Mouse (Mus musculus): ENCODE measurements at regions not wholly inside any gene's neighbourhood (a gene's known extent, or its start where the extent isn't known, plus 50 kb on each side); places are given as distances from the start of the nearest gene placed in this dataset.
A peak's percentile ranks its signal among the peaks of the same experiment; 100 is the strongest.

DNA sequence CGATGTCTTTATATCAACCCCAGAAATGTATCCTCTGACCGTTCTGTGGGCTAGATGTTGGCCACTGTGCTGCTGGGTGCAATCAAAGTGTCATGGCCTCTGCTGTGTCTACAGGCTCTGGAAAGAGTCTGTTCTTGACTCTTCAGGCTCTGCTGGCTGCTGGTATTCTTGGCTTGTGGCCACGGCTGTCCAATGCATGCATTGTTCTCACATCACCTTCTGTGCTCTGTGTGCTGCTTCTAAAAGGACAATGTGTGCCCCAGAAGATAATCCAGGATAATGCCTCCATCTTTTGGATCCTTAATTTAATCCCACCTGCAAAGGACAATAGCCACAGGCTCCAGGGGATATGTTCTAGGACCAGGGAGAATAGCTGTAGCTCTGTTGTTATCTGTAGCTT is 77.5 kb upstream of the Dapl1 start:
- DNase-seq (ENCODE audit: low spot score in 2 of 2): no peak

GRCm38 (mm10) chr2:59407512-59407988 is 76.9 kb upstream of the Dapl1 start:
- peak in 1 of 2 experiments; percentile 57 for DNase-seq (ENCODE audit: low spot score in 2 of 2)

DNA sequence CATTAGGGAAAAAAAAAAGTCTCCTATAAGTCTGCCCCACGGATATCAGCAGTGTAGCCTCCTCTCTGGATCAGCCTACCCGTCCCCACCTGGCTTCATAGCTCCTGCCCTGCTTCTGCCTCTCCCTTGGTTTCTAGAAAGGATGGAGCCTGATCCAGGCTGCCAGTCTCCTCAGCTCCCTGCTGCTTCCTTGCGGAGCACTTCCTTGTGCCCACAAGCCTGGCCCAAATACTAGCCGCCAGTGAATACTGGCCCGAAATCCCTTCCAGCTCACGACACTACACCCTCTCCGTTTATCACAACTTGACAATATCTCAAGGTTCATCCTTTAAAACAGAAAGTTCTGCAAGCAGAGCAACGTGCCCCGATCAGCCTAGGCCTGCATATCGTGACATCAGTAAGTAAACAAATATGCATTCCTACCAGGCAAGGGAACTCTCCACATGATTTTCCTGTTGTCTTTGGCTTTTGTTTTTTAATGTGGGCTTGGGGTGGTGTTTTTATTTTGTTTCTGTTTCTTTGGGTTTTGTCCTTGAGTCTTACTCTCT is 76.3 kb upstream of the Dapl1 start:
- DNase-seq (ENCODE audit: low spot score in 2 of 2): no peak

DNA sequence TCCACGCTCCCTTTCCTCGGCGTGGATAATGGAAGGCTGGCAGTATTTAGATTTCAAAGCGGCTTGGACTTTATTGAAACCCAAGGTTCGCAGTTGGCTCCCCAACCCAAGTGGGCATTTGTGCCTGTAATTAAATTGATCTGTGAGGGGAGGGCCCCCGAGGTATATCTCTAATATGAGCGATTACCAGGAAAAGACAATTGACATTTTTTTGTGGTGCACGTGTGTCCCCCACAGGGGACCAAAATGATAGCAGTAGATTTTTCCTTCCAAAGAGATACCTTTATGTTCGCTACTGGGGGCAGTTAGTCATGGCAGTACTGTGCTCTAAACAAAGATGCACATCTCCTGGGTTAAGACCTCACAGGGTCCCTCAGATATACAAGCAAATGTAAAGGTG is 69.8 kb upstream of the Dapl1 start:
- DNase-seq (ENCODE audit: low spot score in 2 of 2): peak in 1 of 2 experiments; percentile 40

DNA sequence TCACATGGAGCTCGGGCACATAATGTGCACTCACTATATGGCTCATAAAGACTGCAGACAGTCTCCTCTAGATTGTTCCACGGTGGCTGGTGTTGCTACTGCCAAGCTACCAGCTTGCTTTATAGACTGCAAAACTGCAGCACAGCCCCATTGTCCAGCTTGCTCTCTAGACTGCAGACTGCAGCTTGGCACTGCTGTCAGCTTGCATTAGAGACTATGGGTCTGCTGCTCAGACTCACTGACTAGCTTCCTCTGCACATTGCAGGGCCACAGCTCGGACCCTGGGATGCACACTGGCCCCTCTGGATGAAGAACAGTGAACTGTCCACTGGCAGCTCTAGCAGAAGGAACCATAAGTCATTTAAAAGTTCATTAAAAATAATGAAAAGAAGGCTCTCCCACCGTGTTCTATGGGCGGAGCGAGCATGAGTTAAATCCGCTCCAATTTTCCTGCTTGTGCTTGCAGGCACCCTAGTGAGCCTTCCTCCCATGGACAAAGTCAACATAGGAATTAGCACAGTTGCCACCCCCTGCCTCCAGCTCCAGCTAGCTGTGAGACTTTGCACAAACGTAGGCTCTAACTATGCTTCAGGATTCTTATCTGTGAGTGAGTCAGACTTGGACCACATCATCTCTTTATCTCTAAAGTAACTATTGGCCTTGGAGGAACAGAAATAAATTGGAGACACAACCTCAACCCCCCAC is 67.8 kb upstream of the Dapl1 start:
- DNase-seq (ENCODE audit: low spot score in 2 of 2): no peak

GRCm38 (mm10) chr2:59417384-59417955 is 67.0 kb upstream of the Dapl1 start:
- DNase-seq (ENCODE audit: low spot score in 2 of 2): no peak

GRCm38 (mm10) chr2:59420496-59420895 is 64.0 kb upstream of the Dapl1 start:
- DNase-seq (ENCODE audit: low spot score in 2 of 2): no peak

DNA sequence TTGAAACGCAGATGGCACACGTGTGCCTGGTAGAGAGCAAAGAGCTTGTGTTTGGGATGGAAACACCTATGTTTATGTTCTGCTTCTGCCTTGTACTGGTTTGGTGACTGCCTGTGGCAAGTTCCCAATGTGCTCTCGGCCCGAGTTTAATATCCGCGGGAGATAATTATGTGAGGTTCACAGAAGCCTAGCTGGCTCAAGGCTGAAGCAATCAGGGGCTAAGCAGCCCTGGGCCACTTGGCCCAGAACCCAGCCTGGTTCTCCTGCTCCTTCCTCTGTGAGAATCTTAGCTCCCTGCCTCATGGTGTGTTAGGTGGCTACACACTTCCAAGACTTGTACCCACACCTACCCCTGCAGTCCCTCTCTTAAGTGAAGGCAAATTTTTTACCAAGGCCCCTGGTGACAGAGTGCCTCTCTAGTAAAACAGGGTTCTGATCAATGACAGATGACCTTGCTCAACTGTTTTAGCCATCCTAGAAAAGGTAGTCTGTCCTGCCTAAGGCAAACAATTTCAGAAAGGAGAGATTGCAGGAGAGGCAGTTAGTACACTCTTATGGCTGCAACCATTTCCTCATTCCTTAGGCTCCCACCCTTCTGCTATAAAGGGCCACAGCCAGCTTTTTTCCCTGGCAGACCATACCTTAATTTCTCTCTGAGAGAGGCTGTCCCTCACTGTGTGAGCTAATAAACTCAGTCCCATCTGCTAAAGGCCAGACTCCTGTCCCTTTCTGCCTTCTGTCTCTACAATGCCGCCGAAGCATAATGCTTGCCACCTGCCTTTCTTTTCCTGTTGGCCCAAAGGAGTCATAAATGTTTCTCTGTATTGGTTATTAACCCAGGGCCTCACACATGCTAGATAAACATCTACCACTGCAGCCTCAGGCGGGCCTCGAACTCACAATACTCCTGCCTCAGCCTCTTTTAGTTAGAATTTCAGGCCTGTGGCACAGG is 61.9 kb upstream of the Dapl1 start:
- no peak for DNase-seq (ENCODE audit: low spot score in 2 of 2)

GRCm38 (mm10) chr2:59424205-59424604 is 60.2 kb upstream of the Dapl1 start:
- no peak for DNase-seq (ENCODE audit: low spot score in 2 of 2)

DNA sequence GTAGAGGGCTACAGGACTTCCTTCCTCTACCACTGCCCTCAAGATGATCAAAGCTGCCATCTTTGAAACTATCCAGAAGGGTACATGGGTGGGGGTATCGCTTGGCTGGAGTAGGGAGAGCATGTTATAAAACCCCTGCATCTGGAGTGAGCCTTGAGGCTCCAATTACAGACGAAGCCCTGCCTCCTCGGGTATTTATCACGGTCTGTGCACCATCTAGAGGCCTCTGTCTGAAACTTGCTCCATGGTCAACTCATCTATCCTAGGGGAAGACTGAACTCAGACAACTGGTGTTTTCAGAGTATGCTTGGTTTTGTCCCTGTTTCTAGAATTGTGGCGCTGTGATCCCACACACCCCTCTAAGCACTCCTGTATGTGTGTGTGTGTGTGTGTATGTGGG is 59.7 kb upstream of the Dapl1 start:
- peak in 1 of 2 experiments; percentile 60 for DNase-seq (ENCODE audit: low spot score in 2 of 2)

DNA sequence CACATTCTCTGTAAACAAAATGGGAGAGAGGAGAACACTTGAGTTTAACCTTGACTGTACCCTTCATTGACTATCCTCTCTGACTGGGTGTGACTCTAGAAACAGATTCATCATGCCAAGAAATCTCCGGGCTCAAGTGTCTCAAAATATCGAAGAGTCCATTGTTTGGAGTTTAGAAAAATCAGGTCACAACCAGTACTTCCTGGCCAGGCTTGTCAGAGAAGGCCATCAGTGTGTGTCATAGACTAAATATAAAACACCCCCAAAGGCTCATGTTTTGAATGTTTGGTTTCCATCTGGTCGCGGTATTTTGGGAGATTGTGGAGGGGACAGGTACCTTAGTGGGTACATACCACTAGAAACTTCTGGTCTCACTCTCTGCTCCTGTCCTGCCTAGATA is 58.6 kb upstream of the Dapl1 start:
- no peak for DNase-seq (ENCODE audit: low spot score in 2 of 2)

GRCm38 (mm10) chr2:59431466-59431865 is 53.0 kb upstream of the Dapl1 start:
- DNase-seq (ENCODE audit: low spot score in 2 of 2): no peak

- DNase-seq (ENCODE audit: low spot score in 2 of 2): no peak
Measured at GRCm38 (mm10) chr2:59431867-59432266, 52.6 kb upstream of the Dapl1 start.

Measured in layer of hippocampus, postnatal 14 days (tissue).